Mouse (Mus musculus): ENCODE measurements around the gene Gtpbp1.

DNA sequence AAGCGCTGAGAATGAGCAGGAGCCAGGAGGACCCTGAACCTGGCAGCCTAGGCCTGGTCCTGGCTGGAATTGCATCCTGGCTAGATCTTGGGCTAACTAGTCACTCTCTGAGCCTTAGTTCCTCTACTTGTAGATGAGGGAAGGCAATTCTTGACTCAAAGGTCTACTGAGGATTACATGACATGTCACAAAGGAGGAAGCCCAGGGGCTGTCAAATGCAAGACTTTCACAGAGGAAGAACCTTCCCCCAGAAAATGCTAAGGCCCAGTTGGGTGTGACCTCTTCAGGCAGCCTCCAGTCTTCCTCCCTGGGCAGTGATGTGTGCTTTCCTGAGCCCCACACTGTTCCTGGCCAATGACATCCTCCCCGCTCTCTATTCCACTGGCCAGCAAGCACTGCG is 66.5 kb downstream of the Gtpbp1 start:
- TF ChIP-seq GATA1 (IDR thresholded peaks at IDR 0.05; ENCODE audit: borderline replicate concordance, low read length) (no peak), FLI1 (IDR thresholded peaks at IDR 0.05; ENCODE audit: low read length) (no peak)
